Mouse (Mus musculus) skeletal muscle tissue, adult 2 months (tissue): Measurements from ENCODE around the gene Dnase1l3.

Experiments used
- DNase-seq: peaks from one replicate; pipeline ENCODE4 v3.0.0-alpha.2; 2012; ENCODE audit warnings: low read depth, low spot score

Gene Dnase1l3

DNA sequence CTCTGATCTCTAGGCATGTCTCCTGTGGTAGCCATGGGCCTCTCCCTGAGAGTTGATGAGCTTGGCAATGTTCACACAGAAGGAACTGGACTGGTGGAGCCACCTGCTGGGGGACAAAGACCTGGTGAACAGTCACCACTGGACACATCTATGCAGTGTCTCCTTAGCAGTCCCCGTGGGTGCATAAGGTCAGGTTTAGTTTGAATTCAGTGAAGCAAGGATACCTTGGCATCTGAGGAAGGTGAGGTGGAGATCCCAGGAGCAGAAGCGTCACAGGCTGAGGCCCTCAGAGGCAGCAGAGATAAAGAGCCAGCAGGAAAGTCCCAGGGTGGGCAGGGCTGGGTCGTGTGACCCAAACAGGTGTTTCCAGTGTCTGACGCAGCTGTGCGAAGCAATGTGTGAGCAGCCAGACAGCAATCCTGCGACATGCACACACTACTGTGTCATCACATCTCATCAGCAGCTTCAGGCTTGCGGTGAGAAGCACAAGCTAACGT lies at the start of gene Dnase1l3:
TSS of gene Dnase1l3 (minus strand) at position 303 of the 497 bp plus-strand sequence.
- DNase-seq = no peak

DNA sequence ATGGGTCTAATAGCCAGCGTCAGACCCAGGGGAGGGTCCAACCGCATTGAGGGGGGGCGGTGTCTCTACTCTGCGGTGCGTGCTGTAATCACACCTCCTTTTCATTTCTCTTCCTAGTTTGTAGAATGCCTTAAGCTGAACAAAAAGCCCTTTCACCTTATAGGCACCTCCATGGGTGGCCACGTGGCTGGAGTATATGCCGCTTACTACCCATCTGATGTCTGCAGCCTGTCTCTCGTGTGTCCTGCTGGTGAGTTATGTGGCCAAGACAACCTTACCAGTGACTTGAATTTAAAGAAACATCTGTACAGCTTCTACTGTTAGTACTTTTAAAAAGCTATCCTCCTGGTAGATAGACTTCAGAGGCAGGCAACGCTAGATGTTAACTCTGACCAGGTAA lies 48.2 kb upstream of the Dnase1l3 start:
- DNase-seq = no peak

DNA sequence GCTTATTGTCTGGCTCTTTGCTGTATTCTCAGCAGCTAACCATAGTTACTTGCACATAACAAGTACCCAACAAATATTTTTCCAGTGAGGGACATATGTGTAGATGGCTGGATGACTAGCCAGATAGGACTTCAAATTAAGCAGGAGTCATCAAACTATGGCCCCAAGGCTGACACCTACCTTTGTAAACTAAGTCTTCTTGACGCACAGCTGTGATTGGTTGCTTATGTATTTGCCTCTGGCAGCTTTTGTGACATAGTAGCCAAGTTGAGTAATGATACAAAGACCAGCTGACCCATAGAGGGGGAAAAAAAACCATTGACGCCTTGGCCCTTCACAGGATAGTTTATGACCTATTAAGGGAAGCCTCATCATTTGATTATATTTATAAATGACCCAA lies 47.7 kb upstream of the Dnase1l3 start:
- no peak for DNase-seq

DNA sequence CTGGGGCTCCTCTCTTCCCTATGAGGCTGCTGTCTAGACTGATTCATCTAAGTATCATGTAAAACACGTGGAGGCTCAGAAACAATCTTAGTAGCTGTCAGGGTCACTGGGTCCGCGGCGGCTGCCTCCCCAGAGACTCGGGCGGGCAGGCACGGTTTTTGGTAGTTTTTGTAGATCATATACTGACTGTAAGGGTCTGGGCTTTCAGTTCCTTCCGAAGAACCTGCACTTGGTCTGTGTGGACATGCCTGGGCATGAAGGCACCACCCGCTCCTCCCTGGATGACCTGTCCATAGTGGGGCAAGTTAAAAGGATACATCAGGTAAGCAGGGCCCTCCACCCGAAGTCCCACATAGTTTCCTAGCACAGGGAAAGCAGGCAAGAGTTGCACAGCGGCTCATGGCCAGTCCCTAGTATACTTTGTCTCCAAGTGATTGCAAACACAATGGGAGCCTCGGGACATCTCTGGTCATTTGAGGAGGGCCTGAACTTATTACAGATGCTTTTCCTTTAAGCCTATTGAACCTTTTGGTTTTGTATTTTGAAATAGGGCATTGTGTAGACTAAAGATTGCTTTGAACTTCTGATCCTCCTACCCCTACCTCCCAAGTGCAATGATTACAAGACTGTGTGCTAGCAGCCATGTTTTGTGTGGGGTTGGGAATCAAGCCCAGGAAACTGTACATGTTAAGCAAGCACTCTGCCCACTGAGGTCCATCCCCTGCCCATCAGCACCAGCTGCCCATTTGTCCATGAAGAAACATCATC lies 46.7 kb upstream of the Dnase1l3 start:
- no peak for DNase-seq

DNA sequence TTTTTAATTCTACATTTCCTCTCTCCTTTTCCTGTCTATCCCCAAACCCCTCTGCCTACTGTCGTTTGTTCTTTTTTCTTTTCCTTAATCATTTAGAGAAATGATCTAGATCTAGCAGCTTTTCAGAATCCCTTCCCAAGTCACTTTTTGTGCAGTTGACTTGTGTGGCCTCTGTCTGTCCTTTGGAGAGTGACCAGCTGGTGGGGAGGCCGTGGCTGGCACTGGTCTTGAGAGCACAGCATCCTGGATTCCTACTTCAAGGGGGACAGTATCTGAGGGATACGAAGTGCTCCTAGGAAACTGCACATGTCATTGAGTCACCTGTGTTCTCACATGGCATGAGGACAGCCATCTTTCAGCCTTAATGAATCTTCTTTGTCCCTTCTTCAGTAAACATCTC lies 45.8 kb upstream of the Dnase1l3 start:
- no peak for DNase-seq

DNA sequence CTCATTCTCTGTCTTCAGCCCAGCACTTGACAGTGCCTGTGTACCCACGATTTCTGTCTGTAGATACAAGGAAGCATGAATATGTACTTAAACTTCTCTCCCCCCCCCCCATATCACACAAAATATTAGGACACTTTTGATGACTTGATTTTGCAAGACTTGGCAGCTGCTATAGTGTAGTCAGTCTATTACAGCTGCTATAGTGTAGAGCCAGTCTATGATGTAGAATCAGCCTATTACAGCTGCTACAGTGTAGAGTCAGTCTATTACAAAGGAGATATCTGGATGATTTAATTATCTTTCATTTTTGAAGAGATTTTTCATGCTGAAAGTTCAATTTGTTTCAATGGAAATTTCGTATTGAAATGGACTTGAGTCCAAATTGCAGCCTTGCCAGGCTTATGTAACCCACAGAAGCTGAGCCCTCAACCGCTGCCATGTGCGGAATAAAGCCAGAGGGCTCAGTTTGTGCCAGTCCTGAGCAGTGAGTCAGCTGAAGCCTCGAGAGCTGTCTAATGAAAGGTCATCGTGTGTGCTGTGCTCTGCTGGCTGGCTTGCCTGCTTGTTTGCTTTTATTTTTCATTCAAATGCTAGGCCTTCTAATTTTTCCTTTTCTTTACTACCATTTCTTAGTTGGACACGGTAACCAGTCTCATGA lies 44.5 kb upstream of the Dnase1l3 start:
- DNase-seq = peak; percentile 93

DNA sequence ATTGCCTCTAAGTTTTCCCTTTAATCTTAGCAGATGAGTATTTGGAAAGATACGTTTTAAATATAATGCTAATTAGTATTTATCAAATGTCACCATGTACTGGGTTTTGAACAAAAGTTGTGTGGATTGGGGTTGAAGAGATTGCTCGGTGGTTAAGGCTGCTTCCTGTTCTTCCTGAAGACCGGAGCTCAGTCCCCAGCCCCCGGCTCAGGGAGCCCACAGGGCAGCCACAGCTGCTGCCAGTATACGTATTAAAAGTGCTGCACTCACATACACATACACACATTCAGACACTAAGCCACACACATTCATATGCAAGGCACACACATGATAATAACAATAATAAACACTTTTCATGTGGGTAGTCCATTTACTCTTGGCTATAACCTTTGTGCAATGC lies 43.8 kb upstream of the Dnase1l3 start:
- DNase-seq = no peak

DNA sequence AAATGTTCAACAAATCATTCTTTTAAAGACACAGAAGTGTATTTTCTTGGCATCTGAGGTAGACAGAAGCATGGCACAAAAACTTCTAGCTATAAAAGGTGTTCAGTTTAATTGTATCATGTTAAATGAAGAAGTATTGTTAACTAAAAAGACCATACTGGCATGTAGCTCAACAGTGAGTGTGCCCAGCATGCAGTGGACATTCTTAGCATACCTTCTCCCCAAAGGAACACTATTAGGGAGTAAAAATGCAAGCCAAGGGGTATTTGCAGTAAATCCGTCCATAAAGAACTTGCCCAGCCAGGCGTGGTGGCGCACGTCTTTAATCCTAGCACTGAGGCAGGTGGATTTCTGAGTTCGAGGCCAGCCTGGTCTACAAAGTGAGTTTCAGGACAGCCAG lies 42.0 kb upstream of the Dnase1l3 start:
- no peak for DNase-seq

DNA sequence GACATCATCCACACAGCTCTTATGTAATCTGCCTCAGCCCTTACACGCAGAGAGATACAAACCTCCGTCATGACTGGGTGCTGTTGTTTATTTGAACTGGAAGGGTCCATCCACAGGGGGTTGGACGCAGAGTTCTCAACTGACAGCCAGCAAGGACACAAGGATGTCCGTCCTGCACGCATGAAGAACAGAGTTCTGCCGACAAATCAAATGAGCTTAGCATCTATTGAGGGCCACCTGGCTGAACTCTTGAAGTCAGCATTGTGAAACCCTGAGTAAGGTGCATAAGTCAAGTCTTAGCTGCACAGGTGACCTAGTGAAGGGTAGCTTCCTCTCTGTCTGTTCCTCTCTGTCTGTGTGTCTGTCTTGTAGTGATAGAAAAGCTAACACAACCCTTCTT lies 41.6 kb upstream of the Dnase1l3 start:
- DNase-seq = no peak

DNA sequence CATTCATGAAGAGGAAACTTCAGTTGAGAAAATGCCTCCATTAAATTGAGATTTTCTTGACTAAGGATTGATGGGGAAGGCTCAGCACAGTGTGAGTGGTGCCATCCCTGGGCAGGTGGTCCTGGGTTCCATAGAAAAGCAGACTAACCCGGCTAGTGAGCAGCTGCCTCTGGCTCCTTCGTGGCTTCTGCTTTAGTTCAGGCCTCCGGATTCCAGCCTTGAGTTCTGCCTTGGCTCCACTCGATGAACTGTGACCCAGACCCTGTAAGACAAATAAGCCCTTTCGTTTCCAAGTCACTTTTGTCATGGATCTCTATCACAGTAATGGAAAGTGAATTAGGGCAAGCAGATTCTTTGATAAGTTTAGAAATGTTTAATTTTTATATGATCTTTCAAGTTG lies 40.2 kb upstream of the Dnase1l3 start:
- DNase-seq = no peak

DNA sequence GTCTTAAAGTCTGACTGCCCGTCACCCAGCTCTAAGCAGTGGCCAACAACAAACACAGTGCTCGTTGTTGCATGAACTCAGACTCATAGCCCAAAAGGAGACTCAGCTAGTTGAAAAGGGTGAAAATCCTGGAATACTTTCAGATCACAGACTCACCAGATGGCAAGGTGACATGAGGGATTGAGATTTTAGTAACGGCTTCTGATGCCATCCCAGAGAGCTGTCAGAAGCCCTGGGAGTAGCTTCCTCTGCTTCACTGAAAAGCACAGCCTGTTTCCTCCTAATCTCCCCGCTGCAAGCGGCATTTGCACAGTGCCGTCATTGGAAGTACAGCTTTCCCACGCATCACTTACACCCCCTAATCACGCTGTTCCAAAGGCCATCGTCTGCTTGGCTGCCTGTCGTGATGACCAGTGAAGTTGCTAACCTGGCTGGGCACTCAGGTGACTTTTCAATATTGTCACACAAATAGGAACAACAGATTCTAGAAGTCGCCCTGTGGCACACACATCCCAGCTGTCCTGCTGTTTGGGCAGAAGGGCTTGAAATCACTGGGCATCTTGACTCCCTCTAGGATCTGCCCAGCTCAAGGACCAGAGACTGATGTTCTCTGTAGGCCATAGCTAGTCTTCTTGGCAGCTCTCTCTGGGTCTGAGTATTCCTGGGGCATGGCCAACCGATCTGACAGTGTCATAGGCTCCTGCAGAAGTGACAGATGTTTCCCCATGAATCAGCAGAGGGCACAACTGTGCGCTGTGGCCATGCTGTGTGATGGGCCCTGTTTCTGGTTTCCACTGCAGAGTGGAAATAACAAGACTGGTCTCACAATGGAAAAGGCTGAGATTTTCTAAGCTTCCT lies 37.9 kb upstream of the Dnase1l3 start:
- no peak for DNase-seq

DNA sequence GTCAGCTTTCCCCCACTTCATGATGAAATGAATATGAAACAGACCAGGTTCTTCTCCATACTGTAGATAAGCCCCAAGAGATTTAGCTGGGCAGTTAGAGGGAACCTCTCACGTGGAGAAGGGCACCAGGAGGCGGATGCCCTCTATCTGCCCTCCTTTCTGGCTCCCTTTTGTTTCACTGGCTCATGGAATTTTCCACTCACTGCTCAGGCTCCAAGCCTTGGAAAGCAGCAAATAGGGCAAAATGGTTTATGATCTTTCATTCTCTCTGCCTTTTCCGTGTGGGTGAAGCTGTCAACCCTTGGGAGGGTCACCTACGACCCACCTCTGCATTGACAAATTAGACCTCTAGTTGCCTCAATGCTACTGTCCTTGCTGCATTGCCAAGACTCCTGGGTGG lies 36.2 kb upstream of the Dnase1l3 start:
- DNase-seq = no peak

DNA sequence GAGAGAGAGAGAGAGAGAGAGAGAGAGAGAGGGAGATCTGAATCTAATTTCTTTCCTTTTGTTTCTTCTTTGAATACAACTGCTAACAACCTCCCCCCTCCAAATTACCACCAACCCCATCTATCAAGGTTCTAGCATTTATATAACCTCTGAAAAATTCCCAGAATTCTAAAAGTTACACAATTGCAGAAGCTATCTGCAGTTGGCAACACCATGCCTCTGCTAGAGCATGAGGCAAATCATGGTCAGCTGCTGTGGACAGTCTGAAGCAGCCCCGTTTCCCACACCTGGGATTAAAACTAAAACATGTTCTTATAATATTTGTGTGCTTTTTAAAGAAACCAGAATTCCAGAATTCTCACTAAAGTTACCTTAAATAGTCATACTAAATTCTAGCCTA lies 35.4 kb upstream of the Dnase1l3 start:
- DNase-seq = no peak

DNA sequence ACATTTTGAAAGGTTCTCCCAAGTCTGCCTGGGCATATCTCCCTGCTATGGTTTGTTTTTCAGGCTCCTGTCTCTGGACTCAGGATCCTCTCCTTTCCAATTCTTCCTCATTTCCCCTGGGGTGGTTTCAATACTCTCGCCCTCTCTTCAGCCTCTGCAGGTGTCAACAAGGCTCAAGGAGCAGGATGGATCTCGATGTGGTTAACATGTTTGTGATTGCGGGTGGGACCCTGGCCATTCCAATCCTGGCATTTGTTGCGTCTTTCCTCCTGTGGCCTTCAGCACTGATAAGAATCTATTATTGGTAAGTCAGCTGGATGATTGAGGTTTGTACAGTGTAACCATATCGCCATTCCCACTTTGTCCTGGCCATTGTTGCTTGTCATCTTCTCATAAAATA lies 33.7 kb upstream of the Dnase1l3 start:
- DNase-seq = no peak

DNA sequence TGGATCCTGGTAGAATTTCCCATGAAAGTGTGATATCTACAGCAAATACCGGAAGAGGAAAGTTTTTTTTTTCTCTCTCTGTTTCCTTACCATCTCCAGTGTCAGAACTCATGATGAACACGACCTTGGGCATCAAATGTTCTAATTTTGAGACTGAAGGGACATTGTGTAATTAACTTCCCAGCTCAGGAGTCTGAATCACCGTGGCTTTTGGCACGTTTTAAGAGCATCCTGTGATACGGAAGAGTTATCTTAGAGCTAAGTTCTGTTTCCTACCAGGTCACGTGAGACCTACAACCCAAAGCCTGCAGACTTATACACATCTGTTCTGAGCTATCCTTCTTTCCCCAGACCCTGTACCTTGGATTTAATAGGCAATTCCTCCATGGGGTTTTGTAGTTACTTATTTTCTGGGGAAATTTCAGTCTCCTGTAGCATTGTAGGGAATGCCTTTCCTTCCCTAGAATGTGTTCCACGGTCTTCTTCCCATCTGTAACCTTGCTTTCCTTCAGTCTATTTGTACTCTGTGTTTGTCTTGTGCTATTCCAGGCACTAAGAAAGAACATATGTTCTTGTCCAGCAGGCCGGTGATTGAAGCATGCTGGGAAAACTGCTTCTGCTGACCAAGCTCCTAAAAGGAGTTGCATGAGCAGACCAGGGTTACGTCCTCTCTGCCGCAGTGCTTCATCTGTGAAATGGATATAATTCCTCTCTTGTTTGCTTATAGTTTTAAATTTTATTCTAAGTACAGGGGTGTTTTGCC lies 32.6 kb upstream of the Dnase1l3 start:
- no peak for DNase-seq

DNA sequence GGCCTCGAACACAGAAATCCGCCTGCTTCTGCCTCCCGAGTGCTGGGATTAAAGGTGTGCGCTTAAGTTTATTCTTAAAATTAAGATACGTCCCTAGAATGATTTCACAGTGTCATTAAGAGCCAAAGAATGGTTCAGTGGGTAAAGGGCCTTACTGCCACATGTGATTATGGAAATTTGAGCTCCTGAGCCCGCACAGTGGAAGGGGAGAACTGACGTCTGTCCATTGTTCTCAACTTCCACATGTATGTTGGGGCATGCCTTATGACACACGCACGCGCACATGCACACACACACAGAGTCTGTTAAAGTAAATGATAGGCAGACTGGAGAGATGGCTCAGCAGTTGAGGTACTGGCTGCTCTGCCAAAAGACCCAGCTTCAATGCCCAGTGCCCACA lies 30.6 kb upstream of the Dnase1l3 start:
- no peak for DNase-seq

DNA sequence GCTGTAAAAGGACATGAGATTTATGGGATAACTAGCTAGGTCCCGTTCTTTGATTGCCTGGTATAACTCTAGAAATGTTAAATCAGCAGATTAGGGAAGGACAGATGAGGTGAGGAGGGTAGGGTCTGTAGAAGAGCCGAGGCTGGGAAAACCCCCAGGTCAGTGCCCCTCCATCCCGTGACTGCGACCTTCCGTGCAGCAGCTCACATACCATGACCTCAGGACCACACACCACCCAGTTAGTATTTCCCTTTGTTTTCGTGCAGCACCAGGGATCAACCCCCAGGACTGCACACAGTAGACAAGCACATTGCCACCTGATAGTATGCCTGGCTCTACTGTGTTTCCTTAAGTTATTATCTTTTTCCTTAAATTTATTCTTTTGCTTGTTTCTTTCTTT lies 30.1 kb upstream of the Dnase1l3 start:
- no peak for DNase-seq

DNA sequence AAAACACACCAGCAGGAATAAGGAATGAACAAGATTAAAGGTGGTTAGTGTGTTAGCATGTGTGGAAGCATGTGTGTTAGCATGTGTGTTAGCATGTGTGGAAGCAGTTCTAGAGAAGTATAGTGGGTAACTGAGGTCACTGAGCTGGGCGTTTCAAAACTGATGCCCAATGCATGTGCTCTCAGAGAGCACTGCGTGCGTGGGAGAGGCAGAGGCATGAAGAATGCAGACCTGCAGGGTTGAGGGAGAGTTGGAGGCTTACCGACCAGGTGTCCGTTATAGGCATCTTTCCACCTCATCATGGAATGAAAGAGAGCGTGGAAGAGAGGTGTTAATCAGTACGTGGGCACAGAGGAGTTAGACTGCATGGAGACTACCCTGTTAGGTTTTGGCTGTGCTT lies 26.2 kb upstream of the Dnase1l3 start:
- no peak for DNase-seq

DNA sequence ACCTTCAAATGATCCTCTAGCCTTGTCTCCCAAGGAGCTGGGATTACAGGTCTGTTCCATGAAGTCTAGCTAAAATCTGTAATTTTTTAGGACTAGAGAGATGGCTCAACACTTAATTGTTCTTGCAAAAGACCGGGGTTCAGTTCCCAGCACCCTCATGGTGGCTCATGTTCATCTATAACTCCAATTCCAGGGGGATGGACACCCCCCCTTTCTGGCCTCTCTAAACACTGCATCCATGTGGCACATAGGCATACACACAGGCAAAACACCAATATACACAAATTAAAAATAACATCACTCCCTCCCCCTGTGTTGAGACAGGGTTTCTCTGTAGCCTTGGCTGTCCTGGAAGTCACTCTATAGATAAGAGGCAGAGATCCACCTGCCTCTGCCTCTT lies 25.6 kb upstream of the Dnase1l3 start:
- no peak for DNase-seq

DNA sequence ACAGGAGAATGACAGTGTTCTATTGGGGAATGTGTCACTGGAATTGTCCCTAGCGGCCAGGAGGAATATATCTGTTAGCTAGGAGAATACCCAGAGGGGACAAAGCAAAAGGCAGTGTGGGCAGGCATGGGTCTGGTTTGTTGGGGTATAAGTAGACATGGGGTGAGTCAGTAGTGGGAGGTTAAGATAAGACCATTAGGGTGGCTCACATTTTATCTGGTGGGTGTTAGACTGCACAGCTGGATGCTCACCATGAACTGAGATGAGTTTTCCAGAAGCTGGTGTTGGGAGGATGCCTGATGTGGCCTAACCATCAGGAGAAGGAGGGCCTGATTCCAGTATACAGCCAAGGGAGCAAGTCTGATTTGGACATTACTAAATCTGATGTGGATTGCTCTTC lies 22.6 kb upstream of the Dnase1l3 start:
- no peak for DNase-seq

DNA sequence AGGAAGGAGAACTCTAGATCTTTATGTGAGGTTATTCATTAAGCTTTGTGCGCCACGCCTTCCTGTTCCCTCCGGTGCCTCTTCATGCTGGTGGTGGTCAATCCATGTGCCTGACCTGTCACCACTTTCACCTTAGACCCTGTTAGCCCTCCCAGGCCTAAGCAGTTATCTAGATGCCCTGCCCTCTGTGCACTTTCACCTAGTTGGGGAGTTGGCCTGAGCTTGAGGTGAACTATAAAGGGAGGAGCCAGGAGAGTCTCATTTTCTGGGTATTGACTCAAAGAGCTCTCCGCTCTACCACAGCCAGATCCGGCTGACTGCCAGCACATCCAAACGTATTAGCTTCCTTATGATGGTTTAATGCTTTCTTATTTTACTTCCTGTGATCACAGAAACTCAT lies 21.9 kb upstream of the Dnase1l3 start:
- no peak for DNase-seq

DNA sequence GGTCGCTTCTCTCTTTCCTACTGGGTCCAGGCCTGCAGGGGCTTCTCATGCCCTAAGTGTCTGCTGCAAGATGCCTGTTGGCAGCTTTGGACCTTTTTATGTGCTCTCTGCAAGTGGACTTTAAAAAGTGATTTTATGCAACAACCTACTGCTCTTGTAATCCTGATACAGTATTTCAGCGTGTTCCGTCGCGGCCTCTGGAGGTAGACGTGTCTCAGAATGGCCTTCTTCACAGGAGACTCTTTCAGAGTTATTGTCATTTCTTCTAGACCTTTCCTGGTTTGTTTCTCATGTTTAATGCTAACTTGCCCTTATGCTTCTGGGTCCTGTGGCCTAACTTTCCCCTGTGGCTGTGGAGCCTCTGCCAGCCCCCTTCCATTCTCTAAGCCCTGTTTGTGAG lies 21.4 kb upstream of the Dnase1l3 start:
- no peak for DNase-seq
